Mouse (Mus musculus) megakaryocyte, adult 5-6 weeks (primary cell): ENCODE results near the gene Shroom2. TPM values are rescaled to one million over a fixed set of nuclear protein-coding genes. Genes with fewer than 3 reads are reported as not detected.
"Not testable (repeated sequence)": the region's sequence is repeated elsewhere in the genome, so short reads cannot be mapped to it uniquely, and the experiment has no call there.

Experiments
- ATAC-seq: 2 replicates; pipeline ENCODE4 v1.8.0; 2016; ENCODE audit warnings: mild to moderate bottlenecking, inconsistent platforms; ENCODE audit not compliant: poor library complexity, severe bottlenecking
- total RNA-seq, 2 experiments: library from RNA; stranded (forward) in 1 of 2; stranded (reverse) in 1 of 2; fragments of 153-499, 151-499 nt in 1 of 2; fragments of 221-1000, 200-1000 nt in 1 of 2; gene quantifications; 2 replicates each; pipeline versions ENCODE4 v1.2.3 to v1.2.4; 2015 to 2017

The Shroom2 gene
- total RNA-seq (2015) (0.11 TPM in 1 of 2 replicates, not detected in the other), total RNA-seq (2017) (not detected in 2 replicates)

GRCm38 (mm10) chrX:152768891-152769599 is at the start of gene Shroom2:
TSS of gene Shroom2 (minus strand) at chrX:152769465.
- ATAC-seq, result no peak

DNA sequence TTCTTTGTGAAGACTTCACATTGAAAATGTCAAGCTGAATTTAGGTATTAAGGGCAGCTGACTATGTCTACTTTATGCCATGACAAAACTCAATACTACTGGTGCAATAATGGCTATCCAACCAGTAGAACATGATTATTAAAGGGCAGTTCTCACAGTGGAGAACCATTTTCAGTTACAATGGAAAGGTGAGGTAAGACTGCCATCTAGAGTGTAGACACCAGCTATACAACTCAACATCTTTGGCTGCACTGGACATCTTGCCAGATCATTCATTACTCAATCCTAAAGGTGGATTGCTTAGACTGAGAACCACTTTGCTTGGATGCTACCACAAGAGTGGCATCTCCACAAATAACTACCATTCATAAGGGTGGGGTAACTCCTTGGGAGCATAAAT is 49.7 kb upstream of the Shroom2 start:
- ATAC-seq, result no peak

- no peak for ATAC-seq
Observed at GRCm38 (mm10) chrX:152813339-152813738, 44.1 kb upstream of the Shroom2 start.

DNA sequence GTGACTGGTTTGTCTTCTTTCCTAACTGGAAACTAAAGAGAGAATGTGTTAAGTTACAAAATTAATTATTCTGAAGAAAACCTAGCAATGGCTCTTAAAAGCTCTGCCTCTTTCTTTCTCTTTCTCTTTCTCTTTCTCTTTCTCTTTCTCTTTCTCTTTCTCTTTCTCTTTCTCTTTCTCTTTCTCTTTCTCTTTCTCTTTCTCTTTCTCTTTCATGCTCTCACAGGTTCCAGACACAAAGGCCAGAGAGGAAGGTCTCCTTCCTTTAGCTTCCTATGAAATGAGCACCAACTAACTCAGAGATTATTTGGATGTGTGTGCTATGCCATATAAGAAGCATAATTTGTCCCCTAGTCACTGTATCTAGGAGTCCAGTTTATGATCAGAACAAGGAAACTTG is 36.1 kb upstream of the Shroom2 start:
- no peak for ATAC-seq

DNA sequence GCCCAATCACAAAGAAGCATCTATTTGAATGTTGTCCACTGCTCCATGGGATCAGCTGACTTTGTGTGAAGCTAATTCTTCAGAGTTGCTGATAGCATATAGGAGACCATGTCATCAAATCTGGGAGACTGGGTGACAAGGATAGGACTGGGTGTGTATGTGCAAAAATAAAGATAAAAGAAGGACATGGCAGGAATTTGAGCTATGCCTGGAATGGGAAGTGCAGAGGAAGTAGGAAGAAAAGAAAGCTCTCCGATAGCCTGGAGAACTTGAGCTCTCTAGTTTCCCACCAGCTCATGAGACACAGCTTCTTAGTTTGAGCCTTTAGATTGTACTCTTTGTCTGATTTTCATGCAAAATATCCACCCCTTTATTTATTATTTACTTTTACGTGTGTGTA is 19.3 kb upstream of the Shroom2 start:
- ATAC-seq, result no peak

DNA sequence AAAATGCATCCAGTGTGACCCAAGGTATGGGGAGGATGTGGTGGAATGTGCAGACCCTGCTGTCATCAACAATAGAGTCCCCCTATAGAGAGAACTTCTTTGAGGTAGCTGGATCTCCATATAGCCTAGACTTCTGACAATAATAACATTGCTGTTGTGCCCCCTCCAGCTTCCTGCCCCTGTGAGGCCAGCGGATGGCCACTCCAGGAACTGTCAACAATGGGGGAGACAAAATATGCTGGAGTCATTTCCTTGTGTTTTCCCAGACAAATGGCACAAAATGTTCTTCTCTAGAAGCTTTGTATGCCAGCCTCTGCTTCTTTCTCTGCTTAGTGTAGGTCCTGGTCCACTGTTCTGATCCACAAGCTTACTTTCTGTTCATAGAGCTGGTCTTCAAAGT is 18.9 kb upstream of the Shroom2 start:
- no peak for ATAC-seq

- no peak for ATAC-seq
Observed at GRCm38 (mm10) chrX:152781720-152782403, 12.6 kb upstream of the Shroom2 start, which contains the start of gene Gpr143. TSS of gene Gpr143 (plus strand) at chrX:152781921.

DNA sequence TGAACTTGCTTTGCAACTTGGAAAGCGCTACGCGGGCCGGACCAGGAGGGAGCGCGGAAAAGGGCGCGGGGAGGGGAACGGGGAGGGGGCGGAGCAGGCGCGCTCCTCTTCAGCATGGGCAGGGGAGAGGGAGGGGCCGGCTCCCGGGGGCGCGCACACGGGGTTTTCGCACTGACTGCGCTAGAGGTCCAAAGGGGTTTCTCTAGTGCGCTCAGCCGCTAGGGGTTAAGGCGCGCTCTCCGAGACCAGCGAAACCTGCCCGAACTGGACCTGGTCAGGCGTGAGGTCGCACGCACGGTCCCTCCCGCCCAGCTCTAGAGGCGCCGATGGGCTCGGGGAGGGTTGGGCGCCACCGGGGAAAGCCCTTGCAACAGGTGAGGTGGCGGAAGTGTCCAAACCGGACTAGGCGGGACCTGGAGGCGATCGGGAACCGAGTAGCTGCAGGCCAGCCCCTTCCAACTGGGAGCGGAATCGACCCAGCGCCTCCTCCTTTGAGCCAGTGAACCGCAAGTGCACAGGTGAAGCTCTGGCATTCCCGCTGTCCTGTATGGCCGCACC is 414 bp upstream of the Shroom2 start:
- no peak for ATAC-seq

DNA sequence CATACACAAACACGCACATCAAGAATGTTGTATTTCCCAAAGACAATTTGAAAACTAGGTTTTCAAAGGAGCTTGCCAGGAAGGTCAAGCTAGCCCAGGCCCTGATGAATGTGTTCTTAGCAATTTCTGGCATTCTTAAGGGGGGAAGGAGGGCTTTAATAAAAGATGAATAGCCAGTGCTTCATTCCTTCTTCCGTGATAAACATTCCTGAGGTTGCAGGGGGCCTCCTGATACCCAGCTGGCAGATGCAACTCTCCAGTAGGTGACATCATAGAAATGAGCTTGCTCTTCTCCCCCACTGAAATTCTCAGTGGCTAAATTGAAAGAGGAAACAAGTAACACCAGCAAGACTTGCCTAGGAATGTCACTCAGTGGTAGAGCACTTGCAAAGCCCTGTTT is 5.1 kb downstream of the Shroom2 start:
- ATAC-seq, result no peak

GRCm38 (mm10) chrX:152762855-152763254 is 6.4 kb downstream of the Shroom2 start:
- ATAC-seq, result no peak

DNA sequence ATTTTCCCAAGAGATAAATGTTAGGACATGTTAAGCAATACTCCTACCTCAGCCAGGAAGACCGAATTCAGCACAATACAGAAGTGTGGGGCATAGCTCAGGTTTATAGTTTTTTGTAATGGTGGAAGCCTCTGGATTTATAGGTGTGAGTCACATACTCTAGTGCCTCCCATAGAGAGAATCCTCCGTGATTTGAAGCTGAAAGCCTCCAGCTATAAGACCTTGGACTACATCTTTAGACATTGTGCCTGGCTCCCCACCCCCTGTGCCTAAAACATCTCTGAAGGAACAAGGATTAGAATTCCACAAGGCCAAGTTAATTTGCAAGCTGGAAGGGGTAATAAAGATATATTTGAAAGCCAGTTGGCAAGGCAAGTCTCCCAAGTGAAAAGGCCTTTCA is 6.8 kb downstream of the Shroom2 start:
- no peak for ATAC-seq

DNA sequence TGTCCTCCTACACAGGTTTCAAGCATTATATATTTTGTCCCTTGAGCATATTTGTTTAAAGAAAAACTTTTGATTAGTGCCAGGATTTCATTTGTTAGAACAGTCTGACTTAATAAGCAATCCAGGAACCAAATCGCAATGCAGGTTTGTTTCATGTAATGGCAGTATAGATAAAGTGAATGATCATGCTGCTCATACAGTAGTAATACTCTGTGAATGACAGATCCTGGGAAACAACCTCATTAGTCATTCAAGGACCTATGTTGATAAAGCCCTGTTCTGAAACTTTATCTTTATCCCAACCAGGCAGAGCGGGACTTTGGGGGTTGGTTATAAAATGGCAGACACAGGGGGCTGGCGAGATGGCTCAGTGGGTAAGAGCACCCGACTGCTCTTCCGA is 13.0 kb downstream of the Shroom2 start:
- no peak for ATAC-seq

DNA sequence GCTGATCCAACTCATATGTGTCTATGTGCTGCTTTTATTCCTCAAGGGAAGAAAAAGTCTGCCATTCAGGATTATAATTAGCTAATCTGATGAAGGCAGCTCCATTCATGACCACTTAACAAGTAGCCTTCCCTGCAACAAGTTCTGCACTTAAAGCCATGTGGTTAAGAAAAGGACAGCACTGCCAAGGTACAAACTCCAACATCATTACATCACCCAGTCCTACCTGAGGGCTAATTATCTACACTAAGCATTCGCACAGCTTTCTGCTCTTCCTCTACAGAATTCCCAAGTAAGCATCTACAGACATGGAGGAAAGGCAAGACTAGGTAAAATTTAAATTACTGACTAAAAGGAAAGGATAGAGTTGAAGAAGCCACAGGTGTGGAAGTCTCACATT is 13.4 kb downstream of the Shroom2 start:
- no peak for ATAC-seq

DNA sequence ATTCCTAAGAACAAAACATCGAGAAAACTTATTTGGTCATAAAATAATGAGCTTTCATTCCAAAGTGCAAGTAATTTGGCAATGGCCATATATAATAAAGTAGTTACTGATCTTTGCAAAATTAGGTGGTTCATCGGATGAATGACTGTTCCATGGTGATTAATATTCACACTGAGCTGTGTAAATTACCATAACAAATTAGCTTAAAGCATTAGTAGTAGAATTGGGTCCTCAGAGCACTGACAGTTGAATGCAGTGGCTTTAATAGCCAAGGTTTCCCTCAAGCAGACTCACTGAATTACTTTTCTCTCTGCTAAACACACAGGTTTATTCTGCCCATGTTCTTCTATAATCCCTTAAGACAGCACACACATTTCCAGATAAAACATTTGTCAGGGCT is 23.3 kb downstream of the Shroom2 start:
- ATAC-seq, result no peak

DNA sequence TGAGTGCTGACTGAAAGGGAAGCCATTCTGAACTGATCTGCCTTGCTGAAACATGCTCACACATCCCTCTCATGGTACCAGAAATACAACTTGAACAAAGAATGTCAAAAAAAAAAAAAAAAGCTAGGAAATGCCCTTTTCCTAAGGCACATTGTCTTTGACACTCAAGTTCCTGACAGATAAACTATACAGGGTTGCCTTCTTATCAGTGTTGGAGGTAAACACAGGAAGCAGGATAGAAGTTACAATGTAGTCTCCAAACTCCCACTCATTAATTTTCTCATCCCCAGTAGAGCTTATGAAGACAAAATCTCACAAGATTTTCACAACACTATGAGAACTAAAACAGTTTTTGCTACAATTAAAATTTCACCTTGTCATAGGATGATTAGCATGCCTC is 25.6 kb downstream of the Shroom2 start:
- no peak for ATAC-seq

- no peak for ATAC-seq
Observed at GRCm38 (mm10) chrX:152738759-152739368, 30.4 kb downstream of the Shroom2 start.

DNA sequence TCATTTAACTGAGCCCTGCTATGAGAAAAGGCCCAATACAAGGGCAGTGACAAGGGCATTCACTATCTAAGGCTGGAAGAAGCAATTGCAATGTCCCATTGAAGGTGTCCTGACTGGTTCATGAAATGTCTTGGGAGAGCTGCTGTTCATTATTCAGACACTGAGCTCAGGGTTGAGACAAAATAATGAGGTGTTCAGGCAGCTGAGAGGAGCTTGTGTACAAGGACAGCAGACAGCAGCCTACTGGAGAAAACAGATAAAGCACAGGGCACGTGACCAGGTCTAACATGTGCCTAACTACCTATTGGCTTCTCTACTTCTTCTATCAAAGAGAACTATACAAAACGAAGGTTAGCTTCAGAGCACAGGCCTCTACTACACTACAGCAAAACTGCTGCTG is 31.1 kb downstream of the Shroom2 start:
- ATAC-seq, result no peak

DNA sequence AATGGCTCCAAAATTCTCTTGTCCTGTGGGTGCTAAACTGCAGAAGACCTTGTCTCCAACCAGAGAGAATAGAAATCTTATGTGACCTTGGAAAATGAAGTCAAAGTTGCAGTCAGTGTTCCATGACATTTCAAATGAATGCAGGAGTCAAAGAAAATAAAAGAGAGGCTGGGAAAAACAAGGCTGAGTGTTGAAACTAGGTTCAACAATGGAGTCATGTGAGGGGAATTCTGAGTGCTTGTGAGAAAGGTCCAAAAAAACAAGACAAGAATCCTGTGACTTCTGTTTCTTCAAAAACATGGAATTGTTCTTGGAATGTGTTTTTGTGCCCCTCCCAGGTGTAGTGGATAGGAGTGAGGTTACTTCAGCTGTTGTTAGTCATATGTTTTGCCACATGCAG is 34.0 kb downstream of the Shroom2 start:
- ATAC-seq, result no peak

GRCm38 (mm10) chrX:152716693-152717092 is 52.6 kb downstream of the Shroom2 start:
- ATAC-seq, result no peak

- ATAC-seq, result not testable (repeated sequence)
Observed at GRCm38 (mm10) chrX:152710715-152711114, 58.5 kb downstream of the Shroom2 start.

DNA sequence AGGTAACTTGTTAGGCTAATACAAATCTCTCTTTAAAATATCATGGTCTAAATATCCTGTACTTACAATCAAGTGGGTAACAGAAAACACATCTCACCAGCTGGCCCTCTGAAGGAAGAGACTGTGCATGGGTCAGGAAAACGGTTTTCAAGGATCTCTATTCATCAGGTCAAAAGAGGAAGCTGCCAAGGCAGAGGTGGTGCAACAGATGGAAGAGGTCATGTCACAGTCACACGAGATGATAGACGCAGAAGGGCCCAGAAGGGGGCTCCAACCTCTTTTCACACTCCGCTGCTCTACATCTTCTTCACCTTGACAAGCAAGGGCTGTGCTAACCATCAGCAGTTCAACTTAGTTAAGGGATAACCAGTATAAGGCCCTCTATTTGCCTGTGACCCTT is 60.9 kb downstream of the Shroom2 start:
- ATAC-seq, result no peak

DNA sequence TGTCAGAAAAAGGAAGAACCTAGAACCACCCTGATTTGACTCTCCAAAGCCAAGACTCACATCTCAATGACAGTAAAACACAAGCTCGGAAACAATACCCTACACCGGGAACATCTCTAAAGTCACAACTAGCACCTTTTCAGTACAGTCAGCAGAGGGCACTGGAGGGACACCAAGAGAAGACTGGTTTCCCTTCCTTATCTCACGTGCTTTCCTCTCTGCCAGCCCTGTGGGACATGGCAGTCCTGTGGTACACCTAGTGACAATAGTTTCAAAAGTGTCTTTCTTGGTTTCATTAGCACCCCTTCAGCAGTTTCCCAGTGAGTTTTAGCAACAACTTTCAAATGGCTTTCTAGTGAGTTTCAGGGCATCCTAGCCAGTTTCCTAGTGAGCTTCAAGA is 63.9 kb downstream of the Shroom2 start:
- ATAC-seq, result 0 out of 2 replicates have a peak, but pooled peaks have one; percentile 43
